Mouse (Mus musculus) layer of hippocampus, postnatal 25 days (tissue): ENCODE data around the gene Il23a. TPM values are rescaled to one million over a fixed set of nuclear protein-coding genes. Genes with fewer than 3 reads are reported as not detected.
"Not testable (repeated sequence)": the region's sequence is repeated elsewhere in the genome, so short reads cannot be mapped to it uniquely, and the experiment has no call there.

Experiments used
- DNase-seq, 2 experiments: peaks; one replicate each; pipeline ENCODE4 v3.0.0; 2022; ENCODE audit warnings: mixed read lengths in 2 of 2, low spot score in 1 of 2; ENCODE audit errors: extremely low spot score in 1 of 2
- total RNA-seq, 2 experiments: library from RNA; stranded (reverse); gene quantifications; 2 replicates each; pipeline ENCODE4 v1.2.3; 2021

The Il23a gene
- total RNA-seq, 2 experiments from 2014 or later, result 0.84 to 1.1 TPM

DNA sequence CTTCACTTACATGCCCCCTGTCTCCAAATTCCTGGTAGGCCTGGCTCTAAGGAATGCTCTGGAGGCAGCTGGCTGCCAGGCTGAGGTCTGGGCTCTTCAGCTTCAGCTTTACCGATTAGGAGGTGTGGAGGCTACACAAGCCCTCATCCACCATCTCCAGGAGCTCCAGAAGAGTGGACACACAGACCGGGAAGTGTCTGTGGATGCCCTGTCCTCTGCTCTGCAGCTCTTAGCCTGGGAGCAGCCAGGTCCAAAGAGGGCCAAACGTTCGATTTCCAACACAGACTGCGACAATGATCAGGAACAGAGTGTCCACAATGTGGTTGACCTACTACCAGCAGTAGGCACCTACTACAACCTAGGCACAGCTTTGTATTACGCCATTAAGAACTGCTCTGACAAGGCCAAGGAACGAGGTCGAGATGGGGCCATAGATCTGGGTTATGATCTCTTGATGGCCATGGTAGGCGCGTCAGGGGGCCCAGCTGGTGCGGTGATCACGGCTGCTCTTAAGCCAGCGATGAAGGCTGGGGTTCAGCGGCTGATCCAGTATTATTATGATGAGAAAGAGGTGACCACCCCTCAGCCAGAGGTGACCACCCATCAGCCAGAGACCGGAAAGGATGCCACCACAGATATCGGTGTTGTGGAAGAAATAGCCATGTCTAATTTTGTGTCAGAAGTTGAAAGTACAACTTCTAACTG, 29.2 kb downstream of the Il23a start:
- no peak for DNase-seq

DNA sequence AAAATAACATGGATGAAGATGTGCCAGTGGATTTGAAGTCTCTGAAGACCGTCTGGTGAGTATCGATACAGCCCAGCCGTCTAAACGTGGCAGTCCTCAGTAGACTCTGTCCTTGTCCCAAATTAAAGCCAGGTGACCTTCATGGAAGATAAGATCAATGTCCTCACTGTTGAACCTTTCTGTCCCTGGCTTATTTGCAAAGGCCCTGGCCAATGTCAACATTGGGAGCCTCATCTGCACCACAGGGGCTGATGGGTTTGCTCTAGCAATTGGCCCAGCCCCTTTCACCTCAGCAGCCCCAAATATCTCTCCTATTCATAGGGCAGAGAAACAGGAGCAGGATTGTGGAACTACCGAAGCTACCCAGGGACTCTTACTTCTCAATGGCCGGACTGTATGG, 30.2 kb downstream of the Il23a start, which contains the start of gene Apof:
Apof (plus strand) TSS at position 301 of the 400 bp plus-strand sequence.
- no peak for DNase-seq

DNA sequence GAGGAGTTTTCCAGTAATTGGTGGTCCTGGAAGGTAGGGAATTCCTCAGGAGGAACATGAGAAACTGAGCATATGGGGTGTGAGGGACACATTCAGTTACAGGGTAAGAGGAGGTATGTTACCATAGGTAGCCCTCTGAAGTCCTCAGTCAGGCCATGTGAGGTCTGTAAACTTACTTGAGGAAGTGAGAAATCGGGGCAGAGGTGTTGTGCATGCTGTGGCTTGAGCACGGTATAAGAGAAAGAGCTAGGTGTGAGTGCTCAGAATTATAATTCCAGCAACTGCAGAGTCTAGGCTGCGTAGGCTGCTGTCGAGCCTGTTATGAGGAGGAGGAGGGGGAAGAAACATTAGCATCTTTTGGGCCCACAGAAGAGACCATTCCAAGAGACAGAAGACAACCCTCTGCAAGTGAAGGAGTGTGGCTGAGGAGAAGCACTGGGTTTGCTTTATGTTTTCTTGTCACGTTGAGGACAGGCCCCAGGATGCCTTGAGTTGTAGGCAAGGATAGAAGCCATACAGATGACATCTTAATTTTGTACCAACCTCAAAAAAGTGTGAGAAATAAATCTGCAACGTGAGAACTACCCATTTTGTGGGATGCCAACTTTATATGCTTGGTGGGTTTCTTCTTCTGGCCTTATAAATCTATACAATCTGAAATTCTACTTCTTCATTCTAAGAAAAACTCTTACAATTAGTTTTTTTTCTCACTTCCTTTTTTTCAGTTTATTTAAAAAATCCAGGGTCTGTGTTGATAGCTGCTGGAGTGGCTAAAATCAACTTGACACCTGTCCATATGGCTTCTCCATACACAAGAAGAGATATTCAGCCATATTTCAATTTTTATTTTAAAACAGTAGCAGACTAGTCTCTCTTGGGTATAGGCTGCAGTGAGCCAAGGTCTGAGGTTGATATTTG, 34.9 kb downstream of the Il23a start:
- no peak for DNase-seq

DNA sequence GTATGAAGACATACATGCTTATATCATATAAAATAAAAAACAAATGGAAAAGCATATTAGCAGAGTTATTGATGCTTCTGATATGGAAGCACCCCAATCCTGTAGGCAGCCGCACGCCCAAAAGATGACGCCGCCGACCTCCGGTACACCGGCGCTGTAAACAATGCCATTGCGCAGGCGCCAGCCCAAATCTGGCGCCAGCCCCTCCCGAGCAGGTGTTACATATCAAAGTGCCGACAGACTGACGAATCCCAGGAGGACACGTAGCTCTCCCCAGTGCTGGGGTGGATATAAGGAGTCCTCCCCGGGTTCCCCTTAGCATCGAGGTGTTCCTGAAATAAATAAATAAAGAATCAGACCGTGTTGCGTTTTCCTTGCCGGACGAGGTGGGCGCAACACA, 36.3 kb downstream of the Il23a start:
- DNase-seq, result no peak

DNA sequence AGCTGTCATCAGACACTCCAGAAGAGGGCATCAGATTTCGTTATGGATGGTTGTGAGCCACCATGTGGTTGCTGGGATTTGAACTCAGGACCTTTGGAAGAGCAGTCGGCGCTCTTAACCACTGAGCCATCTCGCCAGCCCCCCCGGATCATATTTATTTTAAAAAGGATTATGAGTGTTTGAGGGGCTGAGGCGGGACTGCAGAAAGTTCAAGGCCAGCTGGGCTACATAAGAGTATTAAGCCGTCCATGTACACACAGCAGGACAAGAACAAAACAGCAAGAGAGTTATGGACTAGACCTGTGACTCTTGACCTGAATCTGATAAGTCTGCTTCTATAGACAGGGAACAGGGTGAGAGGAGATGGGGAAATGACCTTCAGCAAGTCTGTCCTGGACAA, 38.2 kb downstream of the Il23a start:
- not testable (repeated sequence) for DNase-seq

DNA sequence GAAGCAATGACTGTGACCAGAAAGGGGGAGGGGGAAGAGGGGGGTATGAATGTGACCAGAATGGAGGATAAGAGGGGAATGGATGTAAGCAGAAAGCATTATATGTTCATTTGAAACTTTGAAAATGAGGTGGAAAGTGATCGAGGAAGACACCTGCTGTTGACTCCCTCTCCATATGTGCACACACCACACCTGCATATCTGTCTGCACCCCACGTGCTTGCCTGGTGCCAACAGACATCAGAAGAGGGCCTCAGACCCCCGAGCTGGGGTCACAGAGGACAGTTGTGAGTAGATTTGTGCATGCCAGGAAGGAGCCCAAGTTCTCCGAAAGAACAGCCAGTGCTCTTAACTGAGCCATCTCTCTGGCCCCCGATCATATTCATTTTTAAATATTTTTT, 38.6 kb downstream of the Il23a start:
- no peak for DNase-seq

DNA sequence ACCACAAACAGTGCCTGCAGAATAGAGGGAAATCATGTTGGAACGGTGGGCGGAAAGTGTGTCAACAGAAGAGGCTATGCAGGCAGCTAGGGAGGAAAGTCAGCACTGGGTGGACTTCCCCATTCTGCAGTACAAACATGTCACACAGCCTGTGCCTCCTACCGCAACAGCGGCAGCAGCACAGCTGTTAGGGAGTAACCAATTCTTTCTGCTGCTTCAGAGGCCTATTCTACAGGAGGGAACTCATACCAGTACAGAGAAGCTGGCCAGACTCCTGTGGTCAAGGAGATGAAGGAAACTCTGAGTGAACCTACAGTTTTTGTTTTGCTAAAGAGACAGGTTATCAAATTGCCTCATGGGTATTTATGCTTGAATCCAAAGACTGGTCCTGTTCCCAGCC, 39.6 kb downstream of the Il23a start:
- no peak for DNase-seq

DNA sequence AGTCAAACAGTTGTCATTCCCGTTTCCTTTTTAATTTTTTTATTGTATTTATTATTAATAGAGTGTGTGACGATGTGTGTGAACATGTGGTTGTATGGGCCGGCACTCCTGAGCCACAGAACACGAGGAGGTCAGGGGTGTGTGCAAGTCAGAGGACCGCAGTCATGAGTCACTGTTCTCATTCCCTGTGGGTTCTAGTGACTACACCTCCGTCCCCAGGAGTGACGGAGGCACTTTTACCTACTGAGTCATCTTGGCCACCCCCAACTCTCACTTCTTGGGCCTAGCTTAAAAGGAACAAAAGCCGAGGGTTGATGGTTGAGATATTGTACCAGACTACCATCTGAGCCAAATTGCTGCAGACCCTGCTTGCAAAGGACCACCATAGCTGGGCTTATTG, 42.2 kb downstream of the Il23a start:
- DNase-seq, result no peak

DNA sequence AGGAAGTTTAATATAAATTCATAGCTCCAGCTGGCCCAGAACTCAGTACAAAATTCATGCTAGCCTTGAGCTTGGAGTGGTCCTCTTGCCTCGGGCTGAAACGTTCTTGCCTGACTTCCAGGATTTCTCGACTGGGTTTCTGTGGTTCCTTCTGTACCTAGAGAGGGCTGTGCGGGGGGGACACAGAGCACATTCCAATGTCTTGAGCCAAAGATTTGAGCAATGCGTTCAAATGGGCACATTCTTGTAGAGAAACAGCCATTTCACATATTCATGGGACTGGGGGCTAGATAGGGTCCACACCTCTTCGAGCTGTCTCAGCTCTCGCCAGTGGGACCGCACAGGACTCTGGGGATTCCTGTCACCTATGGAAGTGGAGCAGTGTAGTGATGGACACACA, 42.6 kb downstream of the Il23a start:
- no peak for DNase-seq

DNA sequence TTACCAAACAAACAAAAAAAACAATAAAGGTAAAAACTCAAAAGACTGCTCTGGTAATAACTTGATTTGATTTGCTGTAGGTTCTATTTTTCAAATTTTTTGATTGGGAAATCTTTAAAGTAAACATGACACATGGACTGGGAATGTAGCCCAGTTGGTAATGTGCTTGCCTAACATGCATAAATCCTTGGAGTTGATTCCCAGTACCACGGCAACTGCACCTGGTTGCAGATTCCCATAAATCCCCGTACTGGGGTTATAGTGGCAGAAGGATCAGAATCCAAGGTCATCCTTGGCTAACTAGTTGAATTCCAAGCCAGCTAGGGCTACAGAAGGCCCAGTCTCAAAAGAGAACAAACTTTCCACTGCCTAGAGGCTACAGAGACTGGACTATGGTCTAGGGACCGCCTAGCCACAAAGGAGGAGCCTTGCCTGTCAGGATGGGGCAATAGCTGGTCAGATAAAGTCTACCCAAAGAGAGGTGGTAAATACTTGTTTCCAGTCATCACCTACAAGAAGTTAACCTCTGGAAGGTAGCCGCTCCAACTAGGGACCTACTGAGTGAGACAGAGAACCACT, 44.8 kb downstream of the Il23a start, which contains the start of gene Apon:
Apon (plus strand) TSS at position 420 of the 579 bp plus-strand sequence.
- no peak for DNase-seq

DNA sequence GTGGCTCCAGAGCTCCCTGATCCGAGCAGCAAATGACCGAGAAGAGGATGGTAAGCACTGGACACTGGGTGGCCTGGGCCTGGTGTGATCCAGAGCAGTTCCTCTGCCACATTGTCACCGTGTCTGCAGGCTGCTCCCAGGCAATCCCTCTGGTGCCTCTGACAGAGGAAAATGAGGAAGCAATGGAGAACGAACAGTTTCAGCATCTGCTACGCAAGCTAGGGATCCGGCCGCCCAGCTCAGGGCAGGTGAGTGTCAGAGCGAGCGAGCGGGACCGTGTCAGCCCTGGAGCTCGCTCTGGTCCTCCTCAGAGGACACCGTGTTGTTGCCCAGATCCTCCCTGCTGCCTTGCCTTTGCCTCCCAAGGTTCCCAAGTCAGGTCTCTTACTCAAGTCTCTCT, 48.0 kb downstream of the Il23a start:
- no peak for DNase-seq

DNA sequence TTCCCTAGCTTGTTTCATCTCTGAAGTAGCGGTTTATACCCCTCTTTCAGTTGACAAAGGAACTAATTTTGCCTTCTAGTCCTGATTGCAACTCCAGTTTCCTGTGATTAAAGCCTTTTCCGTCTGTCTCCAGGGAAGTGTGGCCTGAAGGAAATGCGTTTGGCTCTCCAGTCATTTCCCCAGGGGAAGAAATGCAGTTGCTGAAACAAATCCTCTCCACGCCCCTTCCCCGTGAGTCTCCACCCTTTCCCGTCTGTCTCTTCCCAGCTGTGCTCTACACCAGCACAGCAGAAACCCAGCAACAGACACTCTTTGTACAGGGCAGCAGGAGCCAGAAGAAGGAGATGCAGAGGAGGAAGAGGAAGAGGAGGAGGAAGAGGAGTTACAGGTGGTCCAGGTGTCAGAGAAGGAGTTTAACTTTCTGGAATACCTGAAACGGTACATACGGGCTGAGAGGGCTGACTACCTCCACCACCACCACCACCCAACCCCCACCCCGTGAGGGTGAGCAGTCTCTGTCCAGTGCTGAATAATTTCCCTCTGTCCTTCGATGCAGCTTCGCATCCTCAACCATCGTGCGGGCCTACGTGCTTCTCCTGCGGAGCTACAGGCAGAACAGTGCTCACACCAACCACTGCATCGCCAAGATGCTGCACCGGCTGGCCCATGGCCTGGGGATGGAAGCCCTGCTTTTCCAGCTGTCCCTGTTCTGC, 51.4 kb downstream of the Il23a start:
- no peak for DNase-seq

Other genes with a start within 250 kb of the Il23a start
- 100 to 1,000 TPM; 134 to 145 TPM for gene Ptges3, start 239.8 kb downstream of the Il23a start, total RNA-seq
- 1,000 to 10,000 TPM; 1,588 to 1,852 TPM for gene Atp5b, start 215.5 kb downstream of the Il23a start, total RNA-seq
- gene Baz2a, start 207.2 kb downstream of the Il23a start, total RNA-seq, result 10 to 100 TPM; 32.2 to 42.5 TPM
- gene Rbms2, start 118.5 kb downstream of the Il23a start, total RNA-seq, result 10 to 100 TPM; 11.5 to 11.9 TPM
- 10 to 100 TPM; 19.2 to 23.5 TPM for gene Gls2, start 104.3 kb downstream of the Il23a start, total RNA-seq
- gene Spryd4, start 86.9 kb downstream of the Il23a start, total RNA-seq, result 10 to 100 TPM in 1 of 2 experiments, 1 to 10 TPM in 1; 8.5 to 10.6 TPM
- not detected for gene Mip, start 72.9 kb downstream of the Il23a start, total RNA-seq
- gene Timeless, start 66.7 kb downstream of the Il23a start, total RNA-seq, result 1 to 10 TPM; 4.3 to 5.6 TPM
- gene Apon, start 44.7 kb downstream of the Il23a start, total RNA-seq, result not detected
- not detected for gene Apof, start 30.1 kb downstream of the Il23a start, total RNA-seq
- 10 to 100 TPM; 27.8 to 30.0 TPM for gene Stat2, start 28.2 kb downstream of the Il23a start, total RNA-seq
- gene Pan2, start 4.6 kb upstream of the Il23a start, total RNA-seq, result 10 to 100 TPM; 12.3 to 17.4 TPM
- 10 to 100 TPM; 81.1 to 92.0 TPM for gene Cnpy2, start 23.7 kb upstream of the Il23a start, total RNA-seq
- gene Cs, start 39.0 kb upstream of the Il23a start, total RNA-seq, result 100 to 1,000 TPM; 232 to 242 TPM
- 10 to 100 TPM; 52.9 to 53.5 TPM for gene Coq10a, start 70.2 kb upstream of the Il23a start, total RNA-seq
- gene Ankrd52, start 78.4 kb upstream of the Il23a start, total RNA-seq, result 10 to 100 TPM; 54.7 to 69.5 TPM
- gene Slc39a5, start 102.5 kb upstream of the Il23a start, total RNA-seq, result not detected
- 100 to 1,000 TPM in 1 of 2 experiments, 10 to 100 TPM in 1; 96.7 to 101 TPM for gene Nabp2, start 112.7 kb upstream of the Il23a start, total RNA-seq
- 10 to 100 TPM; 68.0 to 76.9 TPM for gene Rnf41, start 112.9 kb upstream of the Il23a start, total RNA-seq
- 100 to 1,000 TPM; 228 to 242 TPM for gene Smarcc2, start 160.5 kb upstream of the Il23a start, total RNA-seq
- 100 to 1,000 TPM; 551 to 619 TPM for gene Myl6, start 195.4 kb upstream of the Il23a start, total RNA-seq
- gene Myl6b, start 199.9 kb upstream of the Il23a start, total RNA-seq, result 10 to 100 TPM; 17.4 to 18.9 TPM
- 1 to 10 TPM; 4.6 to 5.0 TPM for gene Esyt1, start 227.1 kb upstream of the Il23a start, total RNA-seq
- 10 to 100 TPM; 13.2 to 14.8 TPM for gene Zc3h10, start 249.0 kb upstream of the Il23a start, total RNA-seq